Mouse (Mus musculus) MEL (cell line): ENCODE results near the gene Dnali1. TPM values are rescaled to one million over a fixed set of nuclear protein-coding genes. Genes with fewer than 3 reads are reported as not detected.

Experiments used
- DNase-seq: peaks from one replicate; pipeline ENCODE4 v3.0.0; 2011; ENCODE audit warnings: low read depth, low spot score
- H3K27ac ChIP-seq: 2 replicates; pipeline ENCODE4 v1.5.1; 2012; ENCODE audit warnings: low read depth, mild to moderate bottlenecking, control low read depth, low read length, moderate library complexity; ENCODE audit not compliant: control insufficient read depth
- H3K27me3 ChIP-seq, 2 experiments: fragments of 150-350 bp in 1 of 2; sonication (generic) in 1 of 2; 2 replicates each; pipeline ENCODE4 v1.6.1; 2012; ENCODE audit warnings: low read length in 2 of 2, mild to moderate bottlenecking in 2 of 2, improper control_type of control experiment in 1 of 2, moderate library complexity in 1 of 2; ENCODE audit not compliant: insufficient read depth in 2 of 2, control insufficient read depth in 1 of 2
- H3K36me3 ChIP-seq, 2 experiments: 2 replicates each; pipeline ENCODE4 v1.6.1; 2012 to 2014; ENCODE audit warnings: low read length in 2 of 2, improper control_type of control experiment in 1 of 2, inconsistent platforms in 1 of 2, mild to moderate bottlenecking in 1 of 2; ENCODE audit not compliant: insufficient read depth in 2 of 2, control insufficient read depth in 1 of 2
- H3K4me1 ChIP-seq, 2 experiments: fragments of 150-350 bp in 1 of 2; sonication (generic) in 1 of 2; 2 replicates each; pipeline ENCODE4 v1.6.1; 2012; ENCODE audit warnings: low read length in 2 of 2, improper control_type of control experiment in 1 of 2, mild to moderate bottlenecking in 1 of 2; ENCODE audit not compliant: insufficient read depth in 2 of 2, control insufficient read depth in 1 of 2
- H3K4me3 ChIP-seq, 2 experiments: fragments of 150-350 bp in 1 of 2; sonication (generic) in 1 of 2; 2 replicates each; pipeline ENCODE4 v1.5.1; 2012; ENCODE audit warnings: low read depth in 2 of 2, low read length in 2 of 2, mild to moderate bottlenecking in 2 of 2, moderate library complexity in 2 of 2, control low read depth in 1 of 2, improper control_type of control experiment in 1 of 2; ENCODE audit not compliant: control insufficient read depth in 1 of 2, insufficient read depth in 1 of 2
- H3K79me2 ChIP-seq: 2 replicates; pipeline ENCODE4 v1.6.1; 2012; ENCODE audit warnings: mild to moderate bottlenecking, low read length, moderate library complexity; ENCODE audit not compliant: control insufficient read depth, poor library complexity, insufficient read depth
- H3K9ac ChIP-seq: 2 replicates; pipeline ENCODE4 v1.6.1; 2012; ENCODE audit warnings: low read depth, mild to moderate bottlenecking, control low read depth, low read length, moderate library complexity; ENCODE audit not compliant: control insufficient read depth, poor library complexity, severe bottlenecking
- H3K9me3 ChIP-seq: fragments of 150-350 bp; sonication (generic); replicated peaks from 2 replicates; pipeline ENCODE4 v1.6.1; 2012; ENCODE audit warnings: mild to moderate bottlenecking, low read length, improper control_type of control experiment, moderate library complexity; ENCODE audit not compliant: insufficient read depth
- CHD2 ChIP-seq: IDR thresholded peaks from 2 replicates; pipeline ENCODE4 v1.6.1; 2011; ENCODE audit warnings: low read length, improper control_type of control experiment
- CTCF ChIP-seq, 3 experiments: IDR thresholded peaks in 2 of 3; conservative IDR thresholded peaks in 1 of 3; 2 replicates each; pipeline ENCODE4 v1.5.1; 2011 to 2012; ENCODE audit warnings: low read length in 3 of 3, low read depth in 2 of 3, mild to moderate bottlenecking in 2 of 3, improper control_type of control experiment in 1 of 3, inconsistent platforms in 1 of 3, mixed read lengths in 1 of 3, moderate library complexity in 1 of 3; ENCODE audit not compliant: control insufficient read depth in 1 of 3, insufficient read depth in 1 of 3, poor library complexity in 1 of 3, severe bottlenecking in 1 of 3
- E2F4 ChIP-seq: IDR thresholded peaks from 2 replicates; pipeline ENCODE4 v1.6.1; 2011; ENCODE audit warnings: low read depth, low read length, improper control_type of control experiment, borderline replicate concordance
- ELF1 ChIP-seq: IDR thresholded peaks from 2 replicates; pipeline ENCODE4 v1.6.1; 2014; ENCODE audit warnings: low read depth, mild to moderate bottlenecking, inconsistent platforms, low read length, improper control_type of control experiment, moderate library complexity
- EP300 ChIP-seq, 2 experiments: IDR thresholded peaks; 2 replicates each; pipeline ENCODE4 v1.6.1; 2011; ENCODE audit warnings: improper control_type of control experiment in 2 of 2, low read length in 2 of 2, low read depth in 1 of 2, mild to moderate bottlenecking in 1 of 2
- GABPA ChIP-seq: IDR thresholded peaks from 2 replicates; pipeline ENCODE4 v1.6.1; 2012; ENCODE audit warnings: low read depth, mild to moderate bottlenecking, inconsistent platforms, low read length, improper control_type of control experiment, moderate library complexity
- GATA1 ChIP-seq: IDR thresholded peaks from 2 replicates; pipeline ENCODE4 v1.6.1; 2011; ENCODE audit warnings: low read depth, low read length, improper control_type of control experiment
- HCFC1 ChIP-seq: IDR thresholded peaks from 2 replicates; pipeline ENCODE4 v1.6.1; 2012; ENCODE audit warnings: low read depth, mild to moderate bottlenecking, inconsistent platforms, low read length, improper control_type of control experiment, moderate library complexity
- KAT2A ChIP-seq: conservative IDR thresholded peaks from 2 replicates; pipeline ENCODE4 v1.6.1; 2012; ENCODE audit warnings: low read depth, low read length, improper control_type of control experiment, inconsistent platforms
- MAFK ChIP-seq: IDR thresholded peaks from 2 replicates; pipeline ENCODE4 v1.6.1; 2011; ENCODE audit warnings: low read depth, mild to moderate bottlenecking, low read length, improper control_type of control experiment, borderline replicate concordance
- MEF2A ChIP-seq: IDR thresholded peaks from 2 replicates; pipeline ENCODE4 v1.6.1; 2014; ENCODE audit warnings: low read depth, mild to moderate bottlenecking, inconsistent platforms, low read length, improper control_type of control experiment; ENCODE audit not compliant: poor library complexity, insufficient replicate concordance, severe bottlenecking; ENCODE audit errors: extremely low read depth
- MYC ChIP-seq: IDR thresholded peaks from 2 replicates; pipeline ENCODE4 v1.6.1; 2011; ENCODE audit warnings: low read depth, mild to moderate bottlenecking, low read length, improper control_type of control experiment, moderate library complexity
- NELFE ChIP-seq: IDR thresholded peaks from 2 replicates; pipeline ENCODE4 v1.6.1; 2011; ENCODE audit warnings: low read depth, low read length, improper control_type of control experiment
- POLR2A ChIP-seq, 2 experiments: IDR thresholded peaks; 2 replicates each; pipeline ENCODE4 v1.6.1; 2011 to 2012; ENCODE audit warnings: low read length in 2 of 2, mild to moderate bottlenecking in 2 of 2, control low read depth in 1 of 2, improper control_type of control experiment in 1 of 2, low read depth in 1 of 2, moderate library complexity in 1 of 2; ENCODE audit not compliant: control insufficient read depth in 1 of 2, insufficient read depth in 1 of 2, poor library complexity in 1 of 2
- POLR2AphosphoS2 ChIP-seq: IDR thresholded peaks from 2 replicates; pipeline ENCODE4 v1.6.1; 2011; ENCODE audit warnings: low read length, improper control_type of control experiment
- POLR2AphosphoS5 ChIP-seq: IDR thresholded peaks from 2 replicates; pipeline ENCODE4 v1.6.1; 2012; ENCODE audit warnings: low read depth, borderline replicate concordance, mild to moderate bottlenecking, inconsistent platforms, low read length, moderate library complexity, mixed read lengths
- RAD21 ChIP-seq: IDR thresholded peaks from 2 replicates; pipeline ENCODE4 v1.6.1; 2011; ENCODE audit warnings: mild to moderate bottlenecking, low read depth, low read length, improper control_type of control experiment
- RCOR1 ChIP-seq: IDR thresholded peaks from 2 replicates; pipeline ENCODE4 v1.6.1; 2012; ENCODE audit warnings: low read depth, mild to moderate bottlenecking, inconsistent platforms, low read length, improper control_type of control experiment
- SMC3 ChIP-seq: IDR thresholded peaks from 2 replicates; pipeline ENCODE4 v1.6.1; 2011; ENCODE audit warnings: low read depth, low read length, improper control_type of control experiment
- TBP ChIP-seq: IDR thresholded peaks from 2 replicates; pipeline ENCODE4 v1.8.0; 2011; ENCODE audit warnings: low read depth, low read length, improper control_type of control experiment
- TCF12 ChIP-seq: IDR thresholded peaks from 2 replicates; pipeline ENCODE4 v1.6.1; 2014; ENCODE audit warnings: low read depth, mild to moderate bottlenecking, inconsistent platforms, low read length, improper control_type of control experiment, moderate library complexity
- UBTF ChIP-seq: IDR thresholded peaks from 2 replicates; pipeline ENCODE4 v1.6.1; 2012; ENCODE audit warnings: low read depth, mild to moderate bottlenecking, inconsistent platforms, low read length, improper control_type of control experiment, moderate library complexity, borderline replicate concordance; ENCODE audit not compliant: insufficient read depth
- USF2 ChIP-seq, 2 experiments: IDR thresholded peaks; 2 replicates each; pipeline ENCODE4 v1.6.1; 2011 to 2012; ENCODE audit warnings: improper control_type of control experiment in 2 of 2, low read length in 2 of 2, borderline replicate concordance in 1 of 2, inconsistent platforms in 1 of 2, low read depth in 1 of 2, mild to moderate bottlenecking in 1 of 2; ENCODE audit not compliant: insufficient read depth in 1 of 2
- ZC3H11A ChIP-seq: IDR thresholded peaks from 2 replicates; pipeline ENCODE4 v1.6.1; 2012; ENCODE audit warnings: low read depth, mild to moderate bottlenecking, inconsistent platforms, low read length, improper control_type of control experiment
- ZKSCAN1 ChIP-seq: IDR thresholded peaks from 2 replicates; pipeline ENCODE4 v1.6.1; 2012; ENCODE audit warnings: low read depth, mild to moderate bottlenecking, inconsistent platforms, low read length, improper control_type of control experiment, moderate library complexity
- ZMIZ1 ChIP-seq: IDR thresholded peaks from 2 replicates; pipeline ENCODE4 v1.6.1; 2012; ENCODE audit warnings: low read depth, mild to moderate bottlenecking, inconsistent platforms, low read length, improper control_type of control experiment, moderate library complexity
- ZNF384 ChIP-seq: IDR thresholded peaks from 2 replicates; pipeline ENCODE4 v1.6.1; 2012; ENCODE audit warnings: low read depth, mild to moderate bottlenecking, inconsistent platforms, low read length, improper control_type of control experiment
- polyA plus RNA-seq, 2 experiments: library from polyadenylated mRNA; stranded (reverse) in 1 of 2; unstranded in 1 of 2; fragments of >175 nt in 1 of 2; fragments of >200 nt in 1 of 2; gene quantifications; 2 replicates each; pipeline versions ENCODE4 v1.2.1 to v1.2.4; 2012; ENCODE audit warnings: low replicate concordance in 2 of 2, low read depth in 1 of 2; ENCODE audit not compliant: insufficient read length in 2 of 2, insufficient read depth in 1 of 2, missing spikeins in 1 of 2
- total RNA-seq: library from RNA; depleted of rRNA; stranded (reverse); fragments of 300-350 nt; gene quantifications from 2 replicates; pipeline ENCODE4 v1.2.3, GENCODE M21; 2012

Dnali1 gene
- total and polyA plus RNA-seq, 3 experiments: 0.08 TPM; not detected in 2

GRCm38 (mm10) chr4:125096066-125096465 lies 30.6 kb upstream of the Dnali1 start:
- Histone ChIP-seq H3K27me3 (no peaks in the 10 kb centered on the region), H3K27ac (no peak overlapping the region)
- no peak for TF ChIP-seq GABPA
- TF ChIP-seq USF2 (IDR thresholded peaks at IDR 0.05; ENCODE audit: borderline replicate concordance in 1 of 2, insufficient read depth in 1 of 2, low read depth in 1 of 2, low read length in 2 of 2): no peak
- TF ChIP-seq E2F4: no peak
- no peak for TF ChIP-seq ELF1
- no peak for TF ChIP-seq TBP
- no peak for TF ChIP-seq KAT2A
- no peak for TF ChIP-seq ZMIZ1
- TF ChIP-seq ZNF384: no peak
- TF ChIP-seq POLR2AphosphoS2: no peak
- TF ChIP-seq MAFK: no peak
- TF ChIP-seq ZC3H11A: no peak
- TF ChIP-seq EP300 (IDR thresholded peaks at IDR 0.05; ENCODE audit: low read depth in 1 of 2, low read length in 2 of 2): no peak
- TF ChIP-seq NELFE: no peak
- no peak for TF ChIP-seq UBTF
- no peak for TF ChIP-seq CTCF (IDR thresholded peaks at IDR 0.05 in 2 of 3, conservative IDR thresholded peaks at IDR 0.05 in 1 of 3; ENCODE audit: control insufficient read depth in 1 of 3, insufficient read depth in 1 of 3, low read depth in 2 of 3, low read length in 3 of 3, poor library complexity in 1 of 3, severe bottlenecking in 1 of 3)
- TF ChIP-seq POLR2A (IDR thresholded peaks at IDR 0.05; ENCODE audit: control insufficient read depth in 1 of 2, insufficient read depth in 1 of 2, low read depth in 1 of 2, low read length in 2 of 2, poor library complexity in 1 of 2): no peak
- TF ChIP-seq POLR2AphosphoS5: no peak
- no peak for TF ChIP-seq ZKSCAN1
- no peak for TF ChIP-seq SMC3
- TF ChIP-seq, all 39 proteins: peak for 0
- DNase-seq: no peak
- no peaks in the 10 kb centered on the region for H3K9me3 ChIP-seq
- H3K4me1 ChIP-seq: no peaks in the 10 kb centered on the region
- no peak overlapping the region for H3K9ac ChIP-seq
- no peaks in the 10 kb centered on the region; a peak in 1 of 4 replicates for H3K36me3 ChIP-seq
- H3K4me3 ChIP-seq: no peak overlapping the region
- no peaks in the 10 kb centered on the region; the same call in 1 of the 2 replicates for H3K79me2 ChIP-seq

GRCm38 (mm10) chr4:125093031-125093430 lies 27.5 kb upstream of the Dnali1 start:
- Histone ChIP-seq H3K4me1 (no peaks in the 10 kb centered on the region), H3K4me3 (no peak overlapping the region), H3K9ac (no peak overlapping the region), H3K9me3 (no peaks in the 10 kb centered on the region), H3K36me3 (peaks cover 0 to 2% of the 10 kb centered on the region in 2 experiments; a peak in 1 of 4 replicates), H3K79me2 (no peaks in the 10 kb centered on the region; the same call in 1 of the 2 replicates), H3K27ac (no peak overlapping the region), H3K27me3 (no peaks in the 10 kb centered on the region)
- no peak for TF ChIP-seq CHD2
- TF ChIP-seq GATA1: no peak
- no peak for TF ChIP-seq POLR2A (IDR thresholded peaks at IDR 0.05; ENCODE audit: control insufficient read depth in 1 of 2, insufficient read depth in 1 of 2, low read depth in 1 of 2, low read length in 2 of 2, poor library complexity in 1 of 2)
- TF ChIP-seq E2F4: no peak
- TF ChIP-seq TCF12: no peak
- no peak for TF ChIP-seq USF2 (IDR thresholded peaks at IDR 0.05; ENCODE audit: borderline replicate concordance in 1 of 2, insufficient read depth in 1 of 2, low read depth in 1 of 2, low read length in 2 of 2)
- TF ChIP-seq HCFC1: no peak
- TF ChIP-seq NELFE: no peak
- TF ChIP-seq KAT2A: no peak
- TF ChIP-seq MEF2A: no peak
- TF ChIP-seq ZMIZ1: no peak
- no peak for TF ChIP-seq MYC
- no peak for TF ChIP-seq RCOR1
- no peak for TF ChIP-seq RAD21
- no peak for TF ChIP-seq GABPA
- TF ChIP-seq ZC3H11A: no peak
- TF ChIP-seq MAFK: no peak
- no peak for DNase-seq
